Mouse (Mus musculus): ENCODE measurements around the gene Mfsd6. TPM values are rescaled to one million over a fixed set of nuclear protein-coding genes. Genes with fewer than 3 reads are reported as not detected.

The Mfsd6 gene
- polyA plus RNA-seq, 1 experiment = 23.2 TPM

DNA sequence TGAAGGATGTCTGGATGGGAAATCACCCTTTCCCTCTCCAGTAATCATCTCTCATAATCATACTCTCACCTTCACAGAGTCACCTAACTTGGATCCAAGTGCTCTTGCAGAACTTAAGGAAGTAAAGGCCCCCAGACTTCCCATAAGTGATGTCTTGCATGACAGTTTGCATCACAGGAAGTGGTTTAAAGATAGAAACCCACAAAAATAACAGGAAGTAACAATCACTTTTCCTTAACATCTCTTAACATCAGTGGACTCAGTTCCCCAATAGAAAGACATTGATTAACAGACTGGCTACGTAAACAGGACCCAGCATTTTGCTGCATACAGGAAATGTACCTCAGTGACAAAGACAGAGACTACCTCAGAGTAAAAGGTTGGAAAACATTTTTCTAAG lies 73.9 kb downstream of the Mfsd6 start:
- Histone ChIP-seq H3K4me3 (replicated peaks; ENCODE audit: extremely low read depth, low read depth, low read length) (no peak overlapping the region), H3K4me1 (ENCODE audit: control insufficient read depth, insufficient read depth, low read length) (peaks cover 3% of the 10 kb centered on the region; the same call in 1 of the 2 replicates)
- no peak for TF ChIP-seq CTCF (IDR thresholded peaks at IDR 0.05; ENCODE audit: insufficient read depth, low read length)
- no peak for TF ChIP-seq POLR2A (IDR thresholded peaks at IDR 0.05; ENCODE audit: borderline replicate concordance, extremely low read depth, low read depth, low read length)
- 54% methylated on average over 1 of the region's 1 CpGs for WGBS
- DNase-seq = no peak

GRCm38 (mm10) chr1:52652601-52653253 lies 74.5 kb downstream of the Mfsd6 start:
- TF ChIP-seq CTCF (IDR thresholded peaks at IDR 0.05; ENCODE audit: insufficient read depth, low read length) = no peak
- TF ChIP-seq POLR2A (IDR thresholded peaks at IDR 0.05; ENCODE audit: borderline replicate concordance, extremely low read depth, low read depth, low read length) = no peak
- Histone ChIP-seq H3K4me3 (replicated peaks; ENCODE audit: extremely low read depth, low read depth, low read length) (no peak overlapping the region), H3K4me1 (ENCODE audit: control insufficient read depth, insufficient read depth, low read length) (peaks cover 3% of the 10 kb centered on the region; the same call in 1 of the 2 replicates)
- no peak for DNase-seq
- 53% methylated on average over 3 of the region's 3 CpGs for WGBS

DNA sequence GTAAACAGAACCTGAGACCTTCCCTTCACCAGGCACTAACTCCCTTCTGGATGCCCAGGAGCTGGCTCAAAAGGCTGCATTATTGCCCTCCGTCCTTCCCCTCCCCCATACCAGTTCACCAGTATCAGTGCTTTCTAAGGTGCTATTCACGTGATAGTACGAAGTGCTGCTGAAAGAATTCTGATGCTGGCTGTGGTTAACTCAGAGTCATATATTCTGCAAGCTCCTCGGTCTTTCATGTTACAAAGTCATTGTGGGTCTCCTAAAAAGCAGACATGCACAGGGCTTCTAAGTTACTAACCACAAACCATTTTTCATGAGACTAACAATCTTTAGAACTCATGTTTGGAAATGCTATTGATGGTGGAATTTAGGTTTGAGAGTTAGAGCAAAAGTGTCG lies 77.2 kb downstream of the Mfsd6 start:
- WGBS = 77% methylated on average over 5 of the region's 5 CpGs
- DNase-seq = no peak
- no peak overlapping the region for H3K4me3 ChIP-seq (replicated peaks; ENCODE audit: extremely low read depth, low read depth, low read length)

GRCm38 (mm10) chr1:52648153-52649027 lies 78.9 kb downstream of the Mfsd6 start:
- TF ChIP-seq CTCF (IDR thresholded peaks at IDR 0.05; ENCODE audit: insufficient read depth, low read length) (peak; percentile 47), POLR2A (IDR thresholded peaks at IDR 0.05; ENCODE audit: borderline replicate concordance, extremely low read depth, low read depth, low read length) (no peak)
- Histone ChIP-seq H3K4me3 (replicated peaks; ENCODE audit: extremely low read depth, low read depth, low read length) (no peak overlapping the region), H3K4me1 (ENCODE audit: control insufficient read depth, insufficient read depth, low read length) (peaks cover 3% of the 10 kb centered on the region; the same call in 1 of the 2 replicates)
- 73% methylated on average over 11 of the region's 11 CpGs for WGBS
- peak; percentile 67 for DNase-seq

More for the DNA sequence above, 77.2 kb downstream of the Mfsd6 start:
- no peak for TF ChIP-seq CTCF (IDR thresholded peaks at IDR 0.05; ENCODE audit: insufficient read depth, low read length)
- TF ChIP-seq POLR2A (IDR thresholded peaks at IDR 0.05; ENCODE audit: borderline replicate concordance, extremely low read depth, low read depth, low read length) = no peak
- H3K4me1 ChIP-seq (ENCODE audit: control insufficient read depth, insufficient read depth, low read length) = peaks cover 3% of the 10 kb centered on the region; the same call in 1 of the 2 replicates

DNA sequence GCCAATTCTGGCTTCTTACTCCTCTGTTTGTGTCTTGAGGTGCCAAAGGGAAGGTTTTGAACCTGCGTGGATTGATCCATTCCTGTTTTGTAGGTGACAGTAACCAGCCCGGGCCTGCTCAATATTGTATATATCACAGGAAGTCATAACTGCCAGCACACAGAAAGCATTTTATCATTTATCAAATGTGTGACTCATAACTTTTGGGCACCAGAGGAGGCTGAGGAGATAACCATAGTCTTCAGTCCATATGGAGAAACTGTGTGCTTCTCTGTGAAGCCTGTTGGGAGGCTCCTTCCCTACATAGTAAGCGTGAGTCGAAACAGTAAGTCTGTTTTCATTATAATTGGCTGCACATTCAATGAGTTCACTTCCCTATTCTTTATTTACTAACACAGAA lies 86.5 kb downstream of the Mfsd6 start:
- TF ChIP-seq POLR2A (IDR thresholded peaks at IDR 0.05; ENCODE audit: borderline replicate concordance, extremely low read depth, low read depth, low read length) = no peak
- TF ChIP-seq CTCF (IDR thresholded peaks at IDR 0.05; ENCODE audit: insufficient read depth, low read length) = no peak
- no peak for DNase-seq
- no peak overlapping the region for H3K4me3 ChIP-seq (replicated peaks; ENCODE audit: extremely low read depth, low read depth, low read length)
- WGBS = 69% methylated on average over 4 of the region's 4 CpGs
- H3K4me1 ChIP-seq (ENCODE audit: control insufficient read depth, insufficient read depth, low read length) = no peaks in the 10 kb centered on the region

GRCm38 (mm10) chr1:52640266-52640665 lies 87.0 kb downstream of the Mfsd6 start:
- peak; percentile 24 for DNase-seq
- H3K4me1 ChIP-seq (ENCODE audit: control insufficient read depth, insufficient read depth, low read length) = no peaks in the 10 kb centered on the region
- TF ChIP-seq CTCF (IDR thresholded peaks at IDR 0.05; ENCODE audit: insufficient read depth, low read length) = no peak
- TF ChIP-seq POLR2A (IDR thresholded peaks at IDR 0.05; ENCODE audit: borderline replicate concordance, extremely low read depth, low read depth, low read length) = no peak
- no peak overlapping the region for H3K4me3 ChIP-seq (replicated peaks; ENCODE audit: extremely low read depth, low read depth, low read length)
- WGBS = 62% methylated on average over 6 of the region's 6 CpGs

- 89% methylated on average over 7 of the region's 7 CpGs for WGBS
- Histone ChIP-seq H3K4me1 (ENCODE audit: control insufficient read depth, insufficient read depth, low read length) (no peaks in the 10 kb centered on the region), H3K4me3 (replicated peaks; ENCODE audit: extremely low read depth, low read depth, low read length) (no peak overlapping the region)
- TF ChIP-seq CTCF (IDR thresholded peaks at IDR 0.05; ENCODE audit: insufficient read depth, low read length) (no peak), POLR2A (IDR thresholded peaks at IDR 0.05; ENCODE audit: borderline replicate concordance, extremely low read depth, low read depth, low read length) (no peak)
- DNase-seq = no peak
Measured at GRCm38 (mm10) chr1:52639090-52639489, 88.2 kb downstream of the Mfsd6 start.

- TF ChIP-seq CTCF (IDR thresholded peaks at IDR 0.05; ENCODE audit: insufficient read depth, low read length) (no peak), POLR2A (IDR thresholded peaks at IDR 0.05; ENCODE audit: borderline replicate concordance, extremely low read depth, low read depth, low read length) (no peak)
- DNase-seq = no peak
- Histone ChIP-seq H3K4me3 (replicated peaks; ENCODE audit: extremely low read depth, low read depth, low read length) (no peak overlapping the region), H3K4me1 (ENCODE audit: control insufficient read depth, insufficient read depth, low read length) (no peaks in the 10 kb centered on the region)
- 84% methylated on average over 2 of the region's 2 CpGs for WGBS
Measured at GRCm38 (mm10) chr1:52638101-52638500, 89.2 kb downstream of the Mfsd6 start.

DNA sequence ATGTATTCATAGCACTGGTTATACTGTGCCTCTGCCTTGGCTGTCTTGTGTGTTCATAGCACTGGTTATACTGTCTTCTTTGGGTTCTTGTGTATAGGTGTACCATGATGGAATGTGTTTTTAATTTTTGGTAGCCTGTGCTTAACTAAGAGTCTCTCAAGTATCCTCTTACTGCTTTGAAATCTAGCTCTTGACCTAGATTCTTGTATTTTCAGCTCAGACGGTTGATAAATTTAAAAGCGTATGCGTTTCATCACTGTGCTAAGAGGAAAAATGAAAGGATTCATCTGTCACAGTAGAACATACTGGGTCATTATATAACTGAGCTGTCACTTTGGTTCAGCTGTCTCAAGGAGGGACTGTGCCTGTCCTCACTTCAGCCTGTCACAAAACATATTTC lies 91.3 kb downstream of the Mfsd6 start:
- H3K4me3 ChIP-seq (replicated peaks; ENCODE audit: extremely low read depth, low read depth, low read length) = no peak overlapping the region
- WGBS = 64% methylated on average over 3 of the region's 3 CpGs
- peaks cover 5% of the 10 kb centered on the region; the same call in 1 of the 2 replicates for H3K4me1 ChIP-seq (ENCODE audit: control insufficient read depth, insufficient read depth, low read length)
- DNase-seq = no peak
- no peak for TF ChIP-seq CTCF (IDR thresholded peaks at IDR 0.05; ENCODE audit: insufficient read depth, low read length)
- TF ChIP-seq POLR2A (IDR thresholded peaks at IDR 0.05; ENCODE audit: borderline replicate concordance, extremely low read depth, low read depth, low read length) = no peak

Measured in lung, adult 2 months (tissue).